Mouse (Mus musculus) left cerebral cortex, adult 2 months (tissue): ENCODE results near the gene Stk40. TPM values are rescaled to one million over a fixed set of nuclear protein-coding genes. Genes with fewer than 3 reads are reported as not detected.
A peak's percentile ranks its signal among the peaks of the same experiment; 100 is the strongest.
"Not testable (repeated sequence)": the region's sequence is repeated elsewhere in the genome, so short reads cannot be mapped to it uniquely, and the experiment has no call there.

ENCODE experiments used
- DNase-seq, 2 experiments: peaks; one replicate each; pipeline ENCODE4 v3.0.0; 2021 to 2022; ENCODE audit warnings: low spot score in 2 of 2, mixed read lengths in 1 of 2; ENCODE audit errors: extremely low spot score in 1 of 2
- H3K27ac ChIP-seq: fragments of 200-600 bp; 2 replicates; pipeline ENCODE4 v1.8.1; 2022
- H3K4me3 ChIP-seq: fragments of 200-600 bp; 2 replicates; pipeline ENCODE4 v1.8.1; 2022
- CTCF ChIP-seq: fragments of 200-600 bp; IDR thresholded peaks from 2 replicates; pipeline ENCODE4 v1.8.1; 2022; ENCODE audit warnings: antibody characterized with exemption, mild to moderate bottlenecking, moderate library complexity
- intact Hi-C: fragments of 180-260 bp; cut with DNase I; formaldehyde crosslinking; loops from one replicate; pipeline ENCODE4 v1.15.1; 2025
- total RNA-seq, 2 experiments: library from RNA; stranded (reverse); gene quantifications; 2 replicates each; pipeline ENCODE4 v1.2.3; 2021

The Stk40 gene
- total RNA-seq, 2 experiments from 2014 or later, result 39.8 to 56.4 TPM

GRCm38 (mm10) chr4:126162544-126163066 is 58.8 kb downstream of the Stk40 start:
- Histone ChIP-seq H3K27ac (peak overlapping the region; percentile 71), H3K4me3 (peak overlapping the region; percentile 71)
- peak; percentile 79 to 82 for DNase-seq
- TF ChIP-seq CTCF, result no peak
- intact Hi-C loops, result loop anchor here (5.0 kb wide), 1 partner anchor 75 kb away; no protein-coding TSS in a partner anchor

GRCm38 (mm10) chr4:126163067-126163659 is 59.4 kb downstream of the Stk40 start, which contains the start of gene Sh3d21:
Gene Sh3d21 (minus strand): TSS chr4:126163491.
- intact Hi-C loops, result loop anchor here (5.0 kb wide), 1 partner anchor 76 kb away; no protein-coding TSS in a partner anchor
- TF ChIP-seq CTCF, result no peak
- no peak for DNase-seq
- peak within 1 kb of the TSS; percentile 71 for H3K27ac ChIP-seq
- H3K4me3 ChIP-seq, result peak within 1 kb of the TSS; percentile 71

GRCm38 (mm10) chr4:126163685-126164084 is 59.9 kb downstream of the Stk40 start:
- intact Hi-C loops, result loop anchor here (5.0 kb wide), 1 partner anchor 76 kb away; no protein-coding TSS in a partner anchor
- Histone ChIP-seq H3K27ac (no peak overlapping the region), H3K4me3 (no peak overlapping the region)
- TF ChIP-seq CTCF, result no peak
- DNase-seq, result no peak

GRCm38 (mm10) chr4:126165092-126165491 is 61.3 kb downstream of the Stk40 start:
- intact Hi-C loops, H3K27ac ChIP-seq, DNase-seq, H3K4me3 ChIP-seq: not testable (repeated sequence)

GRCm38 (mm10) chr4:126166084-126166483 is 62.3 kb downstream of the Stk40 start:
- Histone ChIP-seq H3K27ac (no peak overlapping the region), H3K4me3 (no peak overlapping the region)
- no peak for TF ChIP-seq CTCF
- intact Hi-C loops, result no loop called here
- no peak for DNase-seq

GRCm38 (mm10) chr4:126168851-126169250 is 65.1 kb downstream of the Stk40 start:
- no peak for DNase-seq
- H3K4me3 ChIP-seq, result no peak overlapping the region
- no peak for TF ChIP-seq CTCF
- intact Hi-C loops, result no loop called here
- H3K27ac ChIP-seq, result no peak overlapping the region

GRCm38 (mm10) chr4:126170737-126171136 is 67.0 kb downstream of the Stk40 start:
- H3K4me3 ChIP-seq, intact Hi-C loops, H3K27ac ChIP-seq, DNase-seq: not testable (repeated sequence)

- DNase-seq, result no peak
- Histone ChIP-seq H3K27ac (no peak overlapping the region), H3K4me3 (no peak overlapping the region)
- intact Hi-C loops, result no loop called here
- no peak for TF ChIP-seq CTCF
Measured at GRCm38 (mm10) chr4:126173800-126174199, 70.0 kb downstream of the Stk40 start.

- H3K27ac ChIP-seq, intact Hi-C loops, H3K4me3 ChIP-seq, DNase-seq: not testable (repeated sequence)
Measured at GRCm38 (mm10) chr4:126175980-126176379, 72.2 kb downstream of the Stk40 start.

GRCm38 (mm10) chr4:126181170-126181957 is 77.6 kb downstream of the Stk40 start:
- DNase-seq, result no peak
- intact Hi-C loops, result loop anchor here (1.0 kb wide), 1 partner anchor 81 kb away; the partner anchor contains the start of gene Trappc3
- peak; percentile 80 for TF ChIP-seq CTCF
- Histone ChIP-seq H3K4me3 (no peak overlapping the region), H3K27ac (no peak overlapping the region)

- Histone ChIP-seq H3K4me3 (no peak overlapping the region), H3K27ac (no peak overlapping the region)
- DNase-seq, result no peak
- no peak for TF ChIP-seq CTCF
- intact Hi-C loops, result no loop called here
Measured at GRCm38 (mm10) chr4:126183034-126183433, 79.3 kb downstream of the Stk40 start.

- no peak for TF ChIP-seq CTCF
- DNase-seq, result no peak
- H3K4me3 ChIP-seq, result no peak overlapping the region
- H3K27ac ChIP-seq, result no peak overlapping the region
- intact Hi-C loops, result no loop called here
Measured at GRCm38 (mm10) chr4:126187096-126187495, 83.3 kb downstream of the Stk40 start.

Other genes with a start within 250 kb of the Stk40 start
- 1 to 10 TPM; 5.1 to 8.1 TPM for gene Csf3r, start 79.4 kb upstream of the Stk40 start, total RNA-seq
- gene Mrps15, start 57.0 kb upstream of the Stk40 start, total RNA-seq, result 10 to 100 TPM; 44.6 to 49.0 TPM
- gene Oscp1, start 45.4 kb upstream of the Stk40 start, total RNA-seq, result 10 to 100 TPM; 49.2 to 57.1 TPM
- gene Lsm10, start 7.3 kb upstream of the Stk40 start, total RNA-seq, result 10 to 100 TPM; 11.3 to 14.4 TPM
- gene Eva1b, start 43.8 kb downstream of the Stk40 start, total RNA-seq, result 1 to 10 TPM; 3.1 to 3.8 TPM
- 1 to 10 TPM in 1 of 2 experiments, under 1 TPM in 1; 0.86 to 1.1 TPM for gene Sh3d21, start 59.5 kb downstream of the Stk40 start, total RNA-seq
- 100 to 1,000 TPM; 149 to 158 TPM for gene Thrap3, start 98.8 kb downstream of the Stk40 start, total RNA-seq
- 100 to 1,000 TPM; 281 TPM for gene Map7d1, start 152.4 kb downstream of the Stk40 start, total RNA-seq
- gene Trappc3, start 158.4 kb downstream of the Stk40 start, total RNA-seq, result 10 to 100 TPM; 77.0 to 87.5 TPM
- 1 to 10 TPM; 1.9 to 3.0 TPM for gene Col8a2, start 182.8 kb downstream of the Stk40 start, total RNA-seq
- gene Adprhl2, start 217.7 kb downstream of the Stk40 start, total RNA-seq, result 10 to 100 TPM; 29.5 to 29.9 TPM
- 1 to 10 TPM; 1.5 to 1.6 TPM for gene Tekt2, start 221.7 kb downstream of the Stk40 start, total RNA-seq